Mouse (Mus musculus) C2C12 (cell line): Measurements from ENCODE around the gene Trim8. TPM values are rescaled to one million over a fixed set of nuclear protein-coding genes. Genes with fewer than 3 reads are reported as not detected.

Experiments
- H3K27me3 ChIP-seq: one replicate; pipeline ENCODE4 v1.6.1; 2011; ENCODE audit not compliant: control insufficient read depth, insufficient read depth, insufficient read length
- H3K36me3 ChIP-seq: one replicate; pipeline ENCODE4 v1.6.1; 2011; ENCODE audit not compliant: control insufficient read depth, insufficient read depth
- H3K4me3 ChIP-seq: one replicate; pipeline ENCODE4 v1.5.1; 2011; ENCODE audit warnings: mild to moderate bottlenecking, control low read depth; ENCODE audit not compliant: poor library complexity, insufficient read depth, severe bottlenecking
- H3K79me2 ChIP-seq: one replicate; pipeline ENCODE4 v1.6.1; 2011; ENCODE audit not compliant: control insufficient read depth, insufficient read depth
- H3K79me3 ChIP-seq: one replicate; pipeline ENCODE4 v1.6.1; 2011; ENCODE audit warnings: low read depth, control low read depth
- H3ac ChIP-seq: one replicate; pipeline ENCODE3; 2011; ENCODE audit warnings: low read depth; ENCODE audit not compliant: control insufficient read depth, insufficient read length
- CEBPB ChIP-seq: IDR thresholded peaks from one replicate; pipeline ENCODE4 v1.6.1; 2011; ENCODE audit warnings: low read depth, mild to moderate bottlenecking, control low read depth, moderate library complexity
- CTCF ChIP-seq: IDR thresholded peaks from one replicate; pipeline ENCODE4 v1.5.1; 2011; ENCODE audit not compliant: control insufficient read depth, insufficient read depth, insufficient read length
- FOSL1 ChIP-seq: IDR thresholded peaks from one replicate; pipeline ENCODE4 v1.8.0; 2011; ENCODE audit warnings: mild to moderate bottlenecking, low read length; ENCODE audit not compliant: poor library complexity, insufficient read depth, severe bottlenecking
- MAX ChIP-seq: IDR thresholded peaks from one replicate; pipeline ENCODE4 v1.6.1; 2011; ENCODE audit warnings: mild to moderate bottlenecking, control low read depth
- MYOD1 ChIP-seq: IDR thresholded peaks from one replicate; pipeline ENCODE4 v1.6.1; 2011; ENCODE audit warnings: low read depth; ENCODE audit not compliant: control insufficient read depth, insufficient read length
- MYOG ChIP-seq: IDR thresholded peaks from one replicate; pipeline ENCODE4 v1.6.1; 2011; ENCODE audit not compliant: control insufficient read depth, insufficient read length; ENCODE audit errors: extremely low read depth
- USF1 ChIP-seq: IDR thresholded peaks from one replicate; pipeline ENCODE4 v1.6.1; 2011; ENCODE audit warnings: low read depth, mild to moderate bottlenecking, control low read depth, moderate library complexity
- polyA plus RNA-seq: library from polyadenylated mRNA; unstranded; fragments of >200 nt; fragmentation: generic; extraction: Trizol; gene quantifications from one replicate; pipeline ENCODE4 v1.2.1, GENCODE M21; 2012; ENCODE audit warnings: missing spikeins

Gene Trim8
- polyA plus RNA-seq, 1 experiment: 26.8 TPM

DNA sequence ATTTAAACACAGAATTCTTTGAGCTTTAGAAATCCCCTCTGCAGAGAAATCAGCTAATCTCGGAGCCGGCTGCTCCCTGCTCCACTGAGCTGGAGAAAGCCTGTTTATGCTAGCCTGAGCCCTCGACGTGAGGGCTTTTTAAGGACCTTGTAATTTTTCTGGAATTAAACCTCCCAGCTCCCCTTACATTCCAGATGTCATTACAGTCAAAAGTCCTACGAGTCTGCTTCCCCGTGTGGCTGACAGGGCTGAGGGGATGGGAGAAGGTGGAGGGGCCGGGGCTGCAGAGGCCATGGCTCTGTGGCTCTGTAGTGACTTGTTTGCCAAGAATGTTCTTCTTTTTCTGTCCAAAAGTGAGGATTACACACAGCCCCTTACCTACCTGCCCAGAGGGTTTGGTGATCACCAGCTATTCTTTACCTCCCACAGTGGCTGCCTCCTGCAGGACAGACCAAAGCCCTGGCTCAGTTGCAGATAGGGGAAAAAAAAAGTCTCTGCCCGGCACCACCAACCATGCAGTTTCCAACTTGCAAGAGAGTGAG, 29.0 kb downstream of the Trim8 start:
- TF ChIP-seq MAX (no peak), MYOG (no peak), CTCF (no peak), MYOD1 (no peak), CEBPB (no peak), FOSL1 (no peak), USF1 (no peak)
- no peak overlapping the region for H3K4me3 ChIP-seq
- H3K27me3 ChIP-seq: no peaks in the 10 kb centered on the region

DNA sequence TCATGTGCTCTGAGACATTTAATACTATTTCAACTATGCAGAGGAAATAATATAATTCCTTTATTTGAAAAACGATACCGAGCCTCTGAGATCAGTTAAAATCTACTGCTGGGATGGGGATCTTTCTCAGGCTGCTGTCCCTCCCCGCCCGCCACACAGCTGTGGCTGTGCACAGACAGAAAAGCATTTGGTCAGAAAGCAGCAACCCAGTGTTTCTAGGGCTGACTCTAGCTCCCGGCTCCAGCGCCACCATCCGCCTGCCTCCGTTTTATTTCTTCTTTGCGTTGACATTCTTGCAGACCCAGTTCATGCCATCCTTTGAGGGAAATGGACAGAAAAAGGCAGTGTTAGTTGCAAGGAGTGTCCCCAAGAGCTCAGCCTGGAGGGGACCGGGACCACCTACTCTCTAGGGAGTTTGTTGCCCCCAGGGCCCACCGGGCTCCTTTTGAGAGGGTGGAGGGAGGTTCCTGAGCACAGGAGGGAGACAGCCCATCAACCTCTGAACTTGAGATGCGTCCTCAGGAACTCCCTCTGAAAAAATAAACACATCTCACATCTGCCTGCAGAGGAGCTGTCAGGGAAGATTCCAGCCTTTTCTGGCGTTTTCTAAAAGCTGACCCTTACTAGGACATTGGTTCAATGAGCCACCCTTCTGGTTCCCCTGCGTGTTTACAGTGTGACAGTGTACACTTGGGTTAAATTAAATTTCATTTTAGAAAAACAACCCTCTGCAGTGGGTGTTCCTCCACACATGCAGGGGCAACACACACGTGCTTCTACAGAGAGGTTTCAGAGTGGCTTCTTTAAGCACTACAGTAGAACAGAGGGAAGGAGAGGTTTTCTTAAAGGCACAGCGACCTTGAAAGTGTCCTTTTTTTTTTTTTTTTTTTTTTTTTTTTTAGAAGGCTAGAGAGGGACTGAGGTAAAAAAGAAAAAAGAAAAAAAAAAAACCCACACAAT, 29.8 kb downstream of the Trim8 start:
- Histone ChIP-seq H3K27me3 (no peaks in the 10 kb centered on the region), H3K79me3 (no peaks in the 10 kb centered on the region), H3K4me3 (no peak overlapping the region), H3ac (peak overlapping the region; percentile 22), H3K79me2 (no peaks in the 10 kb centered on the region), H3K36me3 (no peaks in the 10 kb centered on the region)
- TF ChIP-seq MYOD1 (no peak), MYOG (no peak), CEBPB (no peak), USF1 (no peak), FOSL1 (no peak), MAX (no peak), CTCF (no peak)

More for the DNA sequence above, 29.0 kb downstream of the Trim8 start:
- Histone ChIP-seq H3K79me3 (no peaks in the 10 kb centered on the region), H3K36me3 (no peaks in the 10 kb centered on the region), H3ac (no peak overlapping the region), H3K79me2 (no peaks in the 10 kb centered on the region)

DNA sequence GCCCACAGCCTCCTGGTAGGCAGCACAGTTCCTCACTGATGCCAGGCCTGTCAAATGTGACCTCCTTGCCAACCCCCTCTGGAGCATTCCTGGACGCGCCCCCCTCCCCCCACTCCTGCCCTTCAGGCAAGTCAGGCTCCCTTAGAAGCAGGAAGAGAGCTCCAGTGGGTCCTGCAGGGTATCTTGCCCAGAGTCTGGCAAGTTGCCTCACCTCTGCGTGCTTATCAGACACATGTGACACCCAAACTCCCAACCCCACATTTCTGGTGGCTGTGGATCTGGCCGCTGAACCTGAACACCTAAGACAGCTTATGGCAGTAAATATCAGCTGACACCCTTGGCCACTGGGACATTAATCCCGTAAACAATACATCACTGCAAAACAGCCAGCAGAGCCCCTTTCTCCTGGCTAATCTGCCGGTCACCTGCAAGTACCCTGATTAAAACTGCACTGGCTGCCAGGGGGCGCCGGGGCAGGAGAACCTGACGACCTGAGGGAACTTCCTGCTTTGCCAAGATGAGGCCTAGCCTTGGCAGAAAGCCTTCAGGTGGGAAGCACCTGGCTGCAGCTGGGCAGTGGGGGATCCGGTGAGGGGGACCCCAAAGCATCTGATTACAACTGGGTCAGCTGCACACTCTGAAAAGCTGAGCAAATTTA, 30.7 kb downstream of the Trim8 start:
- Histone ChIP-seq H3K79me3 (no peaks in the 10 kb centered on the region), H3K36me3 (no peaks in the 10 kb centered on the region), H3K79me2 (no peaks in the 10 kb centered on the region), H3ac (no peak overlapping the region), H3K27me3 (no peaks in the 10 kb centered on the region), H3K4me3 (no peak overlapping the region)
- TF ChIP-seq CEBPB (no peak), MAX (no peak), CTCF (no peak), MYOD1 (no peak), MYOG (no peak), USF1 (no peak), FOSL1 (no peak)

DNA sequence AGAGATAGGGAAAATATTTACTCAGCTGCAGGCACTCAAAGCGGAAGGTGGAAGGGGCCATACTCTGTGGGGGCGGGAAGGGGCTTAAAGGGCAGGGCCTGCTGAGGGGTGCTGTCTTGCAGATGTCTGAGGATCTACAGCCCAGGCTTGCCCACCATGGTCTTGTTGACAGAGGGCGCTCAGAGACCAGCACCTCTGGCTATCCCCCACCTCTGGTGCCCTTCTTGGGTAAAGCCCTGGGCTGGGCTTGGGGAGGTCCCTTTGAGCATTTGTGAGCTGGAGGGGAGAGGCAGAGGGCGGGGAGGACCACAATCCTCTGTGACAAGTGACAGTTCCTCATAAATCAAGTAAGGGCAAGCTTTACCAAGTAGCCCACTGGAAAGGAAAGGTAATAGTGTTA, 31.6 kb downstream of the Trim8 start:
- TF ChIP-seq MAX: no peak
- no peak for TF ChIP-seq FOSL1
- no peak for TF ChIP-seq MYOD1
- no peak for TF ChIP-seq USF1
- no peak for TF ChIP-seq CEBPB
- TF ChIP-seq CTCF: no peak
- TF ChIP-seq MYOG: no peak
- H3K79me3 ChIP-seq: no peaks in the 10 kb centered on the region
- no peak overlapping the region for H3K4me3 ChIP-seq
- no peak overlapping the region for H3ac ChIP-seq
- H3K79me2 ChIP-seq: no peaks in the 10 kb centered on the region
- no peaks in the 10 kb centered on the region for H3K27me3 ChIP-seq
- no peaks in the 10 kb centered on the region for H3K36me3 ChIP-seq

DNA sequence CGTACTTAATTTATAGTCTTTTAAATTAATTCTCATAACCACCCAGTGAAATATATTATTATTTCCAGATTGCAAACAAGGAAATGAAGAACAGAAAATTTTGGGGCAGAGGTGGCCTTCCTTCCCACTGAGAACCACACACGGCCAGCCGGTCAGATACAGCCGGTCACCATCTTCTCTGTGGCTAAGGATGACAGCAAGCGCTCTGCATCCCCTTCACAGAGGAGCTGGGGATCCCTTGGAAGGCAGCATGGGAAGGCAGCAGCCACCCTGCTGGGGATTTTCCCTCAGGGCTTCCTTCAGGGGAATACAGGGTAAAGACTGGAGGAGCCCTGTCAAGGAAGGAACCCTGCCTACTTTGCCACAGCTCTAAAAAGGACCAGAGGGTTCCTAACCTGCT, 32.0 kb downstream of the Trim8 start:
- TF ChIP-seq FOSL1 (no peak), MYOG (no peak), USF1 (no peak), MYOD1 (no peak), CEBPB (no peak), MAX (no peak), CTCF (no peak)

More for the DNA sequence above, 32.0 kb downstream of the Trim8 start:
- no peak overlapping the region for H3ac ChIP-seq
- no peaks in the 10 kb centered on the region for H3K79me2 ChIP-seq
- no peak overlapping the region for H3K4me3 ChIP-seq
- no peaks in the 10 kb centered on the region for H3K27me3 ChIP-seq
- no peaks in the 10 kb centered on the region for H3K79me3 ChIP-seq
- no peaks in the 10 kb centered on the region for H3K36me3 ChIP-seq
